Mouse (Mus musculus): ENCODE data around the gene Sipa1l1. TPM values are rescaled to one million over a fixed set of nuclear protein-coding genes. Genes with fewer than 3 reads are reported as not detected.

Sipa1l1 gene
- total and polyA plus RNA-seq, 3 experiments, result 13.6 to 36.7 (median 23.6) TPM

DNA sequence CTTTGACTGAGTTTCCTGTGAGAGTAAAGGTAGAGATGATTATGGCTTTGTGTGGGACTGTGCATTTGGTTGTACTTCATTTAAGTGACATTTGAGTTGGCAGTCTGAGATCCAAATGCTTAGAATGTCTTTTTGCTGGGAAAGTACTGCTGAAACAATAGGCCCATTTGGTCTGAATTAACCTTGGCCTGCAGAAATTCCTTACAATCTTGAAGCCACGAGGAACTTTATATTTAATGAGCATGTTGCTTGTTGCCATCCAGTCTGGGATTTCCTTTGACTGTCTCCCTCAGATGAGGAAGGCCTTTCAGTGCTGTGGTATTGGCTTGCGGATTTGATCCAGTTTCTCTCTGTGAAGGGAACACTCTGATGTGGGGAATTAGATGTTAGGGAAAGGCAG is 43.9 kb downstream of the Sipa1l1 start:
- no peak for DNase-seq (ENCODE audit: extremely low read depth)
- Histone ChIP-seq H3K4me3 (replicated peaks in 1 of 3; ENCODE audit: low read depth in 2 of 3, low read length in 2 of 3, poor library complexity in 1 of 3) (no peak overlapping the region), H3K27ac (ENCODE audit: insufficient read depth, low read depth) (no peak overlapping the region), H3K79me2 (replicated peaks; ENCODE audit: control insufficient read depth, extremely low read depth, insufficient read depth, poor library complexity, severe bottlenecking) (no peaks in the 10 kb centered on the region), H3K4me2 (ENCODE audit: insufficient read depth, low read depth, poor library complexity, severe bottlenecking) (no peak overlapping the region), H3K4me1 (ENCODE audit: control insufficient read depth in 1 of 2, insufficient read depth in 2 of 2) (no peaks in the 10 kb centered on the region), H3K27me3 (replicated peaks) (no peaks in the 10 kb centered on the region), H3K9ac (ENCODE audit: insufficient read depth, low read depth) (no peak overlapping the region), H3K36me3 (replicated peaks in 1 of 2; ENCODE audit: control insufficient read depth in 1 of 2, insufficient read depth in 1 of 2, low read length in 1 of 2) (peaks cover 0 to 26% of the 10 kb centered on the region in 2 experiments), H3K9me3 (replicated peaks; ENCODE audit: low read length) (peaks cover 3% of the 10 kb centered on the region)
- dilution Hi-C loops (cut with MboI; ENCODE audit: extremely low pct_ligation_motif_present, extremely low pct_unique_long_range_greater_than_20kb, low sequenced_read_pairs), result no loop called here
- in situ Hi-C loops (cut with MboI; ENCODE audit: low pct_ligation_motif_present, low pct_unique_long_range_greater_than_20kb, low sequenced_read_pairs), result no loop called here
- no peak for TF ChIP-seq USF1 (IDR thresholded peaks at IDR 0.05; ENCODE audit: low read depth, low read length)
- no peak for TF ChIP-seq CHD2 (IDR thresholded peaks at IDR 0.05; ENCODE audit: low read length)
- TF ChIP-seq NRF1 (IDR thresholded peaks at IDR 0.05; ENCODE audit: low read depth, low read length), result no peak
- no peak for TF ChIP-seq ZNF384 (IDR thresholded peaks at IDR 0.05; ENCODE audit: low read depth, low read length)
- no peak for TF ChIP-seq SIN3A (IDR thresholded peaks at IDR 0.05; ENCODE audit: low read length)
- no peak for TF ChIP-seq MAZ (IDR thresholded peaks at IDR 0.05; ENCODE audit: low read depth, low read length)
- no peak for TF ChIP-seq CTCF (conservative IDR thresholded peaks at IDR 0.05 in 1 of 2, IDR thresholded peaks at IDR 0.05 in 1 of 2; ENCODE audit: low read depth in 2 of 2, low read length in 2 of 2)
- TF ChIP-seq MAFK (IDR thresholded peaks at IDR 0.05; ENCODE audit: insufficient replicate concordance, low read length), result no peak
- no peak for TF ChIP-seq UBTF (IDR thresholded peaks at IDR 0.05; ENCODE audit: low read depth, low read length)
- no peak for TF ChIP-seq MEF2A (IDR thresholded peaks at IDR 0.05; ENCODE audit: borderline replicate concordance, low read depth, low read length)

DNA sequence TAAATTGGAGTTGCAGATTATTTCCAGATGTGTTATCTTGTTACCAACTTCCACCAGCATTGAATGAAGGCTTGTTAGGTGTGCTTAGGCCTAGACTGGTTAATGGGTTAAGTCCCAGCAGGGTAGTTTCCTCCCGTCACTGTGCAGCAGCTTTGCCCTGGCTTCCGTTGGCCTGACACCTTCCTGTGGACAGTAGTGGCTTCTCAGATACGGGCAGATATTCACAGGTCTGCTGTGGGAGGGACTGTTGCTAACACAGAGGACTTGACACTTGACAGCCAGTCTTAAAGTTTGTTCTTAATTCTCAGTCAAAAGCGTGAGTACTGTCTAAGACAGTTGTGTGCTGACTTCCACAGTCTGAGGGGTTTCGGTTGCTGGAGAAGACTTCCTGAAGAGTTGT is 45.8 kb downstream of the Sipa1l1 start:
- H3K4me3 ChIP-seq (replicated peaks in 1 of 3; ENCODE audit: low read depth in 2 of 3, low read length in 2 of 3, poor library complexity in 1 of 3), result no peak overlapping the region
- DNase-seq (ENCODE audit: extremely low read depth), result no peak
- H3K79me2 ChIP-seq (replicated peaks; ENCODE audit: control insufficient read depth, extremely low read depth, insufficient read depth, poor library complexity, severe bottlenecking), result no peaks in the 10 kb centered on the region
- H3K4me1 ChIP-seq (ENCODE audit: control insufficient read depth in 1 of 2, insufficient read depth in 2 of 2), result peaks cover 0 to 3% of the 10 kb centered on the region in 2 experiments; a peak in 2 of 4 replicates
- no peak overlapping the region for H3K9ac ChIP-seq (ENCODE audit: insufficient read depth, low read depth)
- dilution Hi-C loops (cut with MboI; ENCODE audit: extremely low pct_ligation_motif_present, extremely low pct_unique_long_range_greater_than_20kb, low sequenced_read_pairs) (no loop called here), in situ Hi-C loops (cut with MboI; ENCODE audit: low pct_ligation_motif_present, low pct_unique_long_range_greater_than_20kb, low sequenced_read_pairs) (no loop called here)
- peaks cover 3% of the 10 kb centered on the region for H3K9me3 ChIP-seq (replicated peaks; ENCODE audit: low read length)
- no peaks in the 10 kb centered on the region for H3K27me3 ChIP-seq (replicated peaks)
- H3K36me3 ChIP-seq (replicated peaks in 1 of 2; ENCODE audit: control insufficient read depth in 1 of 2, insufficient read depth in 1 of 2, low read length in 1 of 2), result peaks cover 0 to 35% of the 10 kb centered on the region in 2 experiments
- no peak overlapping the region for H3K27ac ChIP-seq (ENCODE audit: insufficient read depth, low read depth)
- H3K4me2 ChIP-seq (ENCODE audit: insufficient read depth, low read depth, poor library complexity, severe bottlenecking), result no peak overlapping the region
- TF ChIP-seq MEF2A (IDR thresholded peaks at IDR 0.05; ENCODE audit: borderline replicate concordance, low read depth, low read length) (no peak), POLR2A (IDR thresholded peaks at IDR 0.05; ENCODE audit: low read depth, low read length) (no peak), MXI1 (IDR thresholded peaks at IDR 0.05; ENCODE audit: low read depth, low read length) (no peak), NRF1 (IDR thresholded peaks at IDR 0.05; ENCODE audit: low read depth, low read length) (no peak), E2F4 (IDR thresholded peaks at IDR 0.05; ENCODE audit: insufficient replicate concordance, low read depth, low read length) (no peak), ZKSCAN1 (IDR thresholded peaks at IDR 0.05; ENCODE audit: borderline replicate concordance, low read depth, low read length) (no peak), TCF12 (IDR thresholded peaks at IDR 0.05; ENCODE audit: low read depth, low read length) (no peak), MAZ (IDR thresholded peaks at IDR 0.05; ENCODE audit: low read depth, low read length) (no peak), EP300 (IDR thresholded peaks at IDR 0.05; ENCODE audit: low read length) (no peak), JUND (conservative IDR thresholded peaks at IDR 0.05; ENCODE audit: low read depth, low read length) (no peak), HCFC1 (IDR thresholded peaks at IDR 0.05; ENCODE audit: low read depth, low read length) (no peak), JUN (IDR thresholded peaks at IDR 0.05; ENCODE audit: insufficient read depth, low read depth, low read length) (no peak), MYC (IDR thresholded peaks at IDR 0.05; ENCODE audit: low read depth, low read length) (no peak), MAX (IDR thresholded peaks at IDR 0.05; ENCODE audit: low read length) (no peak), USF1 (IDR thresholded peaks at IDR 0.05; ENCODE audit: low read depth, low read length) (no peak), ELF1 (IDR thresholded peaks at IDR 0.05; ENCODE audit: low read depth, low read length) (no peak), BHLHE40 (IDR thresholded peaks at IDR 0.05; ENCODE audit: low read depth, low read length) (no peak), USF2 (conservative IDR thresholded peaks at IDR 0.05; ENCODE audit: low read depth, low read length) (no peak), TBP (conservative IDR thresholded peaks at IDR 0.05; ENCODE audit: low read depth, low read length) (no peak), ZMIZ1 (IDR thresholded peaks at IDR 0.05; ENCODE audit: low read depth, low read length) (no peak)
